Mouse (Mus musculus) liver, embryonic 11.5 days (tissue): Measurements from ENCODE around the gene 4930432M17Rik. TPM values are rescaled to one million over a fixed set of nuclear protein-coding genes. Genes with fewer than 3 reads are reported as not detected.

Experiments
- ATAC-seq: fragments of 200-750 bp; cut with Nextera tagmentation; replicated peaks from 2 replicates; pipeline ENCODE4 v1.8.0; 2017; ENCODE audit warnings: moderate number of reproducible peaks, mild to moderate bottlenecking, moderate TSS enrichment, moderate library complexity; ENCODE audit not compliant: low FRiP score
- DNase-seq: peaks from one replicate; pipeline ENCODE4 v3.0.0-alpha.2; 2017; ENCODE audit warnings: low spot score
- H3K27ac ChIP-seq: fragments of 300-500 bp; sonication (generic); 2 replicates; pipeline ENCODE4 v1.5.1; 2014; ENCODE audit warnings: mild to moderate bottlenecking, low read depth, low read length, control low read depth
- H3K27me3 ChIP-seq: fragments of 300-500 bp; sonication (generic); replicated peaks from 2 replicates; pipeline ENCODE4 v1.6.1; 2014; ENCODE audit warnings: low read length, mixed read lengths; ENCODE audit not compliant: control insufficient read depth, insufficient read depth
- H3K36me3 ChIP-seq: fragments of 300-500 bp; sonication (generic); 2 replicates; pipeline ENCODE4 v1.6.1; 2014; ENCODE audit warnings: mild to moderate bottlenecking, low read length, moderate library complexity, mixed read lengths; ENCODE audit not compliant: control insufficient read depth, insufficient read depth
- H3K4me1 ChIP-seq: fragments of 300-500 bp; sonication (generic); replicated peaks from 2 replicates; pipeline ENCODE4 v1.6.1; 2014; ENCODE audit warnings: low read length, mixed read lengths; ENCODE audit not compliant: control insufficient read depth, insufficient read depth
- H3K4me2 ChIP-seq: fragments of 300-500 bp; sonication (generic); 2 replicates; pipeline ENCODE4 v1.6.1; 2014; ENCODE audit warnings: mild to moderate bottlenecking, control low read depth, moderate library complexity
- H3K4me3 ChIP-seq: fragments of 300-500 bp; sonication (generic); 2 replicates; pipeline ENCODE4 v1.5.1; 2014; ENCODE audit warnings: low read depth, low read length, control low read depth
- H3K9ac ChIP-seq: fragments of 300-500 bp; sonication (generic); 2 replicates; pipeline ENCODE4 v1.6.1; 2014; ENCODE audit warnings: low read depth, low read length, control low read depth
- H3K9me3 ChIP-seq: fragments of 300-500 bp; sonication (generic); 2 replicates; pipeline ENCODE4 v1.6.1; 2016; ENCODE audit warnings: low read length, inconsistent platforms, mixed read lengths; ENCODE audit not compliant: control insufficient read depth
- WGBS: fragments of 180-500 bp; shearing (Covaris S2); extraction: QIAGEN DNeasy Blood & Tissue Kit; methylation state at CpG from one replicate; pipeline ENCODE4 v1.1.7; 2014; 5-methylcytosine and 5-hydroxymethylcytosine counted together
- polyA plus RNA-seq: library from polyadenylated mRNA; unstranded; fragments of >200 nt; fragmentation: Nextera tagmentation; extraction: Ambion mirVana; gene quantifications from 2 replicates; pipeline ENCODE4 v1.2.1, GENCODE M21; 2014

4930432M17Rik gene
- polyA plus RNA-seq = not detected in 2 replicates

DNA sequence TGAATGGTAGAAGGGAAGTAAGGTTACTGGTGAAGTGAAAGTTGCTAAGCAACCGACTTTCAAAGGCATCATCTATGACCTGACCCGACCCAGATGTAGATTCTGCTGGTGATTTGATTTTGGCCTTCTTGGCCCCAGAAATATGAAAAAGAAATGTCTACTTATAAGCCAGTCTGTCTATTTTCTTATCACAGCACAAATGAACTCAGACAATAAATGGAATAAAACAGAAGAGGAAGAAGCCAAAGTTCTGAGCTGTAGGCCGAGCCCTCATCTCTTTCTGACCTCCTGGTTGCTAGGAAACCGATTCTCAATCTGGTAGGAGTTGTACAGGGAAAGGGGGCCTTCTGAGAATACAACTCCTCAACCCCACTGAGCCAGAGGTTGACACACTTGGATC, at the start of gene 4930432M17Rik:
4930432M17Rik (plus strand) TSS at position 301 of the 400 bp plus-strand sequence.
- Histone ChIP-seq H3K9ac (no peak within 1 kb of the TSS), H3K4me2 (no peak within 1 kb of the TSS), H3K4me1 (no peaks in the 10 kb centered on the region), H3K27ac (no peak within 1 kb of the TSS), H3K36me3 (no peaks in the 10 kb centered on the region), H3K4me3 (no peak within 1 kb of the TSS), H3K9me3 (no peaks in the 10 kb centered on the region), H3K27me3 (no peaks in the 10 kb centered on the region)
- 82% methylated on average over 4 of the region's 4 CpGs for WGBS
- ATAC-seq (no peak), DNase-seq (no peak)

DNA sequence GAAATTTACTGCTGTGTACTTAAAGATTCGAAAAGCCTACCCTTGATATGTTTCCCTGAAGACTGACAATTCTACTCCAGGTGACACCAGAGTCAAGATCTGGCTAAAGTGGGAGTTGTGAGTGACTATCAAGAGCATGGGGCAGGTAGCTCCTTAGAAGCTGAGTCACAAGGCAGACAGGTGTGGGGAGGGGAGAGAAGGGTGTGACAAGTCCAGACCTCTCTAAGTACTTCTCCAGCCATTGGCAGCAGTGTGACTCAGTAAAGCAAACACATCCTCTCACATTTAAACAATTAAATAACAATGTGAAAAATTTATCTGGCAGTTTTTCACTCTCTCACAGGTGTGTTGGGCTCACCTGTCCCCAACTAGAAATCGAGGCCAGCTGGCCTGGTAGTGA, 44.9 kb upstream of the 4930432M17Rik start:
- no peak overlapping the region for H3K9ac ChIP-seq
- no peak overlapping the region for H3K4me3 ChIP-seq
- H3K27me3 ChIP-seq = no peaks in the 10 kb centered on the region
- ATAC-seq (no peak), DNase-seq (no peak)
- no peak overlapping the region for H3K4me2 ChIP-seq
- H3K4me1 ChIP-seq = no peaks in the 10 kb centered on the region
- no peak overlapping the region for H3K27ac ChIP-seq
- no peaks in the 10 kb centered on the region for H3K9me3 ChIP-seq
- 70% methylated on average over 2 of the region's 2 CpGs for WGBS
- H3K36me3 ChIP-seq = no peaks in the 10 kb centered on the region

DNA sequence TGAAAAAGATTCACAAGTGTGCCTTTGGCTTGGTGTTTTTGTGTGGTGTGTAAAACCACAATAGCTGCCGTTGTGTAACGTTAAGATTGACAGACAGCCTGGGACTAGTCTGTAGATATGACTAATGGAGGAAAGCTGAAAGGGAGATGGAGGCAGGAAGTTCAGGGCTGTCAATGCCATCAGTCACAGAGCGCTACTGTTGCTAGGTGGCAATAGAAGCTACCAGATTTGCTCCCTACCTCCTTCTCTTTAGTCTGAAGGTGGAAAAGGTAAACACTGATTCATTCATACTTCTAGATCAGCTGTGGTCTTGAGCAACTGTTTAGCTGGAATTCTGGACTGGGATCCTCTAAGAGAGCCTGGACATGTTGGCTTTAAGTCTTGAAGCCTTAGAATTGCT, 44.3 kb upstream of the 4930432M17Rik start:
- 49% methylated on average over 3 of the region's 3 CpGs for WGBS
- no peaks in the 10 kb centered on the region for H3K9me3 ChIP-seq
- no peak for ATAC-seq

DNA sequence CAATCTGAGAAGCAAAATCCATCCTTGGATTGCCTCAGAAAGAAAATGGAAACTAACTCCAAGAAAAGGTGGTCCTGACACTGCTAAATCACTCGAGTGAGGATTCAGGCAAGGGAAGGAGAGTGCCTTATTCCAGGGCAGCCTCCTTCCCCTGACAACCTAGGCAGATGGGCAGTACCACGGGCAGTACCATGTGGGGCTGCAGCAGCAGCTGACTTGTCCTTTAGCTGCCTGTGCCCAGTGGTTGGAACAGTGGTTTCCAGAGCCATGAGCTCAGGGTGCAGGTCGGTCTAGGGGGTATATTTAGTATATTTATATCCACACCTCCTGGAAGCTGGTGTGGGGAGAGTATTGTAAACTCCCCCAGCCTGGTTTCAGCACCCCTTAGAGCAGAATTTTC, 42.3 kb upstream of the 4930432M17Rik start:
- H3K4me1 ChIP-seq = no peaks in the 10 kb centered on the region
- ATAC-seq = no peak
- no peak overlapping the region for H3K27ac ChIP-seq
- H3K36me3 ChIP-seq = no peaks in the 10 kb centered on the region
- H3K4me3 ChIP-seq = no peak overlapping the region
- no peaks in the 10 kb centered on the region for H3K27me3 ChIP-seq
- no peak overlapping the region for H3K9ac ChIP-seq
- H3K9me3 ChIP-seq = no peaks in the 10 kb centered on the region
- no peak for DNase-seq
- 41% methylated on average over 3 of the region's 3 CpGs for WGBS
- H3K4me2 ChIP-seq = no peak overlapping the region

More for the DNA sequence above, 44.3 kb upstream of the 4930432M17Rik start:
- Histone ChIP-seq H3K9ac (no peak overlapping the region), H3K36me3 (no peaks in the 10 kb centered on the region), H3K4me3 (no peak overlapping the region), H3K4me2 (no peak overlapping the region), H3K27me3 (no peaks in the 10 kb centered on the region), H3K4me1 (no peaks in the 10 kb centered on the region), H3K27ac (no peak overlapping the region)
- no peak for DNase-seq

DNA sequence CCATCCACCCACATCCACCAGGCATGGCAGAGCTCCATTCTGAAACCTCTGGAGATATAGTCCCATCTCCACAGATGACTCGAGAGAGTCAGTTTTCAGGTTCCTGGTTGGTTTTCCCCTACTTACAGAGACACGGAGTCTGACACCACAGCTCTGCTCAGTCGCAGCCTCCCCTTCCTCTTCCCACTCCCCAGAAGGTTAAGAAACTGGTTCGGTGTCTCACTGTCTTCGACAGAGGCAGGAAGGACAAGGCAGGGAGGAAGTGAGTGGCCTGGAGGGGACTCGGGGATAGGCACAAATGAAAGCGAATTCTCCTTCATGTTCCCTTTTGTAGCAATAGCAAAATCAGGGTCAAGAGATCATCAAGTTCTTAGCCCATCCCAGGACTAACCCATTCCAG, 39.9 kb upstream of the 4930432M17Rik start:
- H3K4me1 ChIP-seq = no peaks in the 10 kb centered on the region
- no peak overlapping the region for H3K4me2 ChIP-seq
- ATAC-seq = no peak
- no peak overlapping the region for H3K4me3 ChIP-seq
- 47% methylated on average over 7 of the region's 7 CpGs for WGBS
- H3K27me3 ChIP-seq = no peaks in the 10 kb centered on the region
- H3K27ac ChIP-seq = no peak overlapping the region
- H3K9me3 ChIP-seq = no peaks in the 10 kb centered on the region
- DNase-seq = no peak
- no peaks in the 10 kb centered on the region for H3K36me3 ChIP-seq
- H3K9ac ChIP-seq = no peak overlapping the region

DNA sequence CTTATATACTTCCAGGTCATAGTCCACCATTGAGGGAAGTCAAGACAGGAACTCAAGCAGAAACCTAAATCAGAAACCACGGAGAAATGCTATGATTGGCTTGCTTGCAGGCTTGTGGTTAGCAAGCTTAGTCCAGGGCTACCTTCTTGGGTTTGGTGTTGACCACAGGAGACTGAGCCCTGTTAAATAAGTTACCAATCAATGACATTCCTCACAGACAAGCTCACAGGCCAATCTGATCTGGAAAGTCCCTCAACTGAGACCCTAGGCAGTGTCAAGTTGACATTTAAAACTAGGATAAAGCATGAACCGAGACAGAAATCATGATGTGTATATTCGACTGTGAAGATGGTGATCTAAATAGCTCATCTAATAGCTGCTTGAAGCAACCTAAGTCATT, 35.6 kb upstream of the 4930432M17Rik start:
- no peak overlapping the region for H3K4me3 ChIP-seq
- DNase-seq = no peak
- H3K36me3 ChIP-seq = no peaks in the 10 kb centered on the region
- no peak overlapping the region for H3K9ac ChIP-seq
- no peaks in the 10 kb centered on the region for H3K27me3 ChIP-seq
- no peak overlapping the region for H3K4me2 ChIP-seq
- ATAC-seq = no peak
- no peak overlapping the region for H3K27ac ChIP-seq
- no peaks in the 10 kb centered on the region for H3K4me1 ChIP-seq
- WGBS = 63% methylated on average over 3 of the region's 3 CpGs
- no peaks in the 10 kb centered on the region for H3K9me3 ChIP-seq

DNA sequence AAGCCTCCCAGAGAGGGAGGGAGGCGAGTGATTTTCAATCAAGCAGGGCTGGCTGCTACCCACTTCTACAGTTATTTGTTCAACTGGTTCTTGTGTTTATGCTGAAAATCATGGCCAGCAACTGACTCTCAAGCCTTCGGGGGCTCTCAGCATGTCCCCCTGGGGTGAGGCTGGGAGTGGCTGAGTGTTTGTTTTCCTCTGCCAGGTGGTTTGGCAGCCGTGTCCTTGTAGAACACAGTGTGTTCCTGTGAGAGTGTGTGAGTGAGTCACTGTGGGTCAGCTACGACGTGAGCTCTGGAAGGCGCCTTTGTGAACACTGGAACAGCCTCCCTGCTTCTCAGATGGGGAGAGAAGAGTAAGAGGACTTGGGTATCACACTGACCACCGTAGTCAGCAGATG, 35.1 kb upstream of the 4930432M17Rik start:
- DNase-seq (no peak), ATAC-seq (no peak)
- Histone ChIP-seq H3K27ac (no peak overlapping the region), H3K4me1 (no peaks in the 10 kb centered on the region), H3K9me3 (no peaks in the 10 kb centered on the region), H3K27me3 (no peaks in the 10 kb centered on the region), H3K9ac (no peak overlapping the region), H3K36me3 (no peaks in the 10 kb centered on the region), H3K4me2 (no peak overlapping the region), H3K4me3 (no peak overlapping the region)
- WGBS = 64% methylated on average over 7 of the region's 7 CpGs

DNA sequence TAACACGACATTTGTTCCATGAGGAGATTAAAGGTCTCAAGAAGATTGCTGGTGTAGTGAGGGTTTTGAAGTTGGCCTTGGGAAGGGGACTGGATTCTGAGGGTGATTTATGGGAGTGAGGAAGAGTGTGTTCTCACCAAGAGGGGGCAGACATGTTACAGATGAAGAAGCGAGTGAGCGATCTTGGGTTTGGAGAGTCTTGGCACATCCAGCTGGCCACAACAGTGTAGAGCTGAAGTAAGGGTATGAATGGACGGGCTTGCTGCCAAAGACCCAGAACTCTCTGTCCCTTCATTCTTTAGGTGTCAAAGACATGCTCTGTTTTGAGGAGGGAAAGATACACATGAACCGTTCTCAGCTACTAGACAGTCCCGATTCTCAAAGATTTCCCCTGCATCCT, 34.2 kb upstream of the 4930432M17Rik start:
- DNase-seq = no peak
- ATAC-seq = no peak
- no peak overlapping the region for H3K9ac ChIP-seq
- no peak overlapping the region for H3K4me2 ChIP-seq
- no peaks in the 10 kb centered on the region for H3K27me3 ChIP-seq
- no peaks in the 10 kb centered on the region for H3K36me3 ChIP-seq
- WGBS = 81% methylated on average over 6 of the region's 6 CpGs
- no peaks in the 10 kb centered on the region for H3K4me1 ChIP-seq
- H3K9me3 ChIP-seq = no peaks in the 10 kb centered on the region
- no peak overlapping the region for H3K27ac ChIP-seq
- no peak overlapping the region for H3K4me3 ChIP-seq

DNA sequence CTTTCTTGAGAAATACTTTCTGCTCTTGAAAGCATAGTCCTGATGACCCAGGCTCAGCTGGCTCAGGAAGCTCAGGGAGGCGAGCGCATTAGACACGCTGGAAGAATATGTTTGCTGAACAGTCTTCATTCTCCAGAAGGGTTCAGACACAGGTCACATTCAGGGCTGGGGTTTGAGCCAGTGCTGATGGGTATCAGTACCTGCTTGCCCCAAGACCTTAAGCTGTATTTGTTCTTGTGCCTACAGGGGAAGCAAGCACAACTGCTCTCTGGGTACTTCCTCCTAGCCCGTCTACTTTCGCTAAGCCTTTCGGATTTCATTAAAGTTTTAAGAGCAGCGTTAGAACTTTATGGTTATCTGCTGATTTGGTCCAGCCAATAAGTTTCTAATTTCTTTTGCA, 33.8 kb upstream of the 4930432M17Rik start:
- ATAC-seq (no peak), DNase-seq (no peak)
- 79% methylated on average over 7 of the region's 7 CpGs for WGBS
- Histone ChIP-seq H3K27ac (no peak overlapping the region), H3K4me2 (no peak overlapping the region), H3K36me3 (no peaks in the 10 kb centered on the region), H3K9ac (no peak overlapping the region), H3K27me3 (no peaks in the 10 kb centered on the region), H3K4me3 (no peak overlapping the region), H3K4me1 (no peaks in the 10 kb centered on the region), H3K9me3 (no peaks in the 10 kb centered on the region)
